Mouse (Mus musculus): ENCODE measurements around the gene Stk38.

DNA sequence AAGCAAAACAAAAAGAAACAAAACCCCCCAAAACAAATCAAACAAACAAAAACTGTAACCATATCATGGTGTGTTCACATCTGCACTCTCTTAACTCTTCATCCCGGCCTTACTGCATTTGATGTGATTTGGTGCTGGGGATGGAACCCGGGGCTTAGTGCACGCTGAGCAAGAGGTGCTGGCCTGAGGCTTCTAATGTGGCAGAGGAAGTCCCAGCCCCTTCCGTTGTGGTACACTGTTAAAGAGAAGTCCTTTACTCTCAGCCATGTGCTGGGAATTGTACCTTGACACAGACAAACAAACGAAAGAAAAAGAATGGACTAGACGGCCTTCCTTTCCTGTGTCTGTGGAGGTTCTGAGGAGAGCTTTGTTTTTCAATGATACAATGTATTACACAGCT is 85.7 kb downstream of the Stk38 start:
- no peak for TF ChIP-seq ZNF384 (IDR thresholded peaks at IDR 0.05; ENCODE audit: low read depth, low read length)
- no peak for TF ChIP-seq HCFC1 (IDR thresholded peaks at IDR 0.05; ENCODE audit: borderline replicate concordance, insufficient read depth, low read length)
- TF ChIP-seq ZC3H11A (IDR thresholded peaks at IDR 0.05; ENCODE audit: borderline replicate concordance, low read depth, low read length): no peak
